ENCODE assay signal across 11 mouse cellular contexts in the genomic region with DNA sequence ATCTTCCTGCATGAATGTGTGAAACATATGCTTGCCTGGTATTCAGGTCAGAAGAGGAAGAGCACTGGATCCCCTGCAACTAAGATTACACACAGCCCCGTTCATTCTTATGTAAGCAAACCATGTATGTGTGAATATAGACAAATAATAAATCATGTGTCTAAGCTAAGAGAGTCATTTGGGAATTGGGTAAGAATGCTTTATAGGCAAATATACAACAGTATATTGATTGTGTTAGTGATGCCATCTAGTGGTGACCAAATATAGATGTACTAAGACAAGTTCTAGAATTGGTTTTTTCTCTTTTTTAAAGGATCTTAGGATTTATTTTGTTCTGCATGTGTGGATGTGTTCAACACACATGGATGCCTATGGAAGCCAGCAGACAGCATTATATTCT. TPM values are rescaled to one million over a fixed set of nuclear protein-coding genes. Genes with fewer than 3 reads are reported as not detected.
DNase-seq lines count a peak whose midpoint lies in the region; ATAC-seq and TF ChIP-seq lines count a peak whose summit lies in the region.
"Had no signal": no experiment of that assay in that cellular context is flagged by ENCODE, and none has a peak within 500 bp of the region (broad histone marks: within the 10 kb centered on the region; RNA-seq: fewer than 3 reads in every experiment).

No protein-coding gene starts in this region.

- H3ac ChIP-seq in C2C12 (ENCODE audit: control insufficient read depth, insufficient read length, low read depth) = no peak overlapping the region

- peaks cover 23% of the 10 kb centered on the region for H3K79me2 ChIP-seq in C2C12 (ENCODE audit: control insufficient read depth, insufficient read depth)

- no peaks in the 10 kb centered on the region for H3K4me1 ChIP-seq in hindbrain, postnatal 0 days (ENCODE audit: insufficient read depth, low read length)
- peaks cover 7% of the 10 kb centered on the region; the same call in 1 of the 2 replicates for H3K4me1 ChIP-seq in hindbrain, embryonic 10.5 days (replicated peaks)
- 0 out of 2 replicates have a peak, but pooled peaks cover 4% of the 10 kb centered on the region for H3K4me1 ChIP-seq in intestine, postnatal 0 days (replicated peaks; ENCODE audit: control insufficient read depth, insufficient read depth, low read length)
- H3K4me1 ChIP-seq: neural tube, embryonic 15.5 days had no signal

- H3K36me3 ChIP-seq in hindbrain, postnatal 0 days (ENCODE audit: insufficient read depth, low read length) = no peaks in the 10 kb centered on the region
- H3K36me3 ChIP-seq in hindbrain, embryonic 10.5 days = peaks cover 10% of the 10 kb centered on the region
- H3K36me3 ChIP-seq in C2C12 (ENCODE audit: control insufficient read depth, insufficient read depth) = peaks cover 20% of the 10 kb centered on the region
- H3K36me3 ChIP-seq in intestine, postnatal 0 days (ENCODE audit: control insufficient read depth, insufficient read depth) = peaks cover 12% of the 10 kb centered on the region

- peak; percentile 66 for TF ChIP-seq CTCF in hindbrain, postnatal 0 days (IDR thresholded peaks at IDR 0.05; ENCODE audit: low read depth)
- TF ChIP-seq CTCF in C2C12 (IDR thresholded peaks at IDR 0.05; ENCODE audit: control insufficient read depth, insufficient read depth, insufficient read length) = no peak
- TF ChIP-seq CTCF in intestine, postnatal 0 days (IDR thresholded peaks at IDR 0.05; ENCODE audit: low read depth) = peak; percentile 72

- no peak overlapping the region for H3K9ac ChIP-seq in hindbrain, postnatal 0 days (replicated peaks; ENCODE audit: low read length)
- no peak overlapping the region for H3K9ac ChIP-seq in intestine, postnatal 0 days (ENCODE audit: low read depth, low read length)
- H3K9ac ChIP-seq: neural tube, embryonic 15.5 days had no signal

- H3K79me3 ChIP-seq in C2C12 (ENCODE audit: low read depth) = peaks cover 2% of the 10 kb centered on the region

- no peak overlapping the region for H3K27ac ChIP-seq in hindbrain, postnatal 0 days
- H3K27ac ChIP-seq in hindbrain, embryonic 10.5 days = no peak overlapping the region
- H3K27ac ChIP-seq in intestine, postnatal 0 days (ENCODE audit: low read depth, low read length) = no peak overlapping the region
- H3K27ac ChIP-seq: neural tube, embryonic 15.5 days had no signal

- ATAC-seq in hindbrain, postnatal 0 days = no peak
- no peak for ATAC-seq in intestine, postnatal 0 days

- no peaks in the 10 kb centered on the region for H3K9me3 ChIP-seq in hindbrain, postnatal 0 days (ENCODE audit: low read length)
- no peaks in the 10 kb centered on the region for H3K9me3 ChIP-seq in hindbrain, embryonic 10.5 days
- no peaks in the 10 kb centered on the region for H3K9me3 ChIP-seq in intestine, postnatal 0 days (ENCODE audit: control insufficient read depth)
- H3K9me3 ChIP-seq: neural tube, embryonic 15.5 days had no signal

- no peak overlapping the region for H3K4me2 ChIP-seq in hindbrain, postnatal 0 days (ENCODE audit: low read depth, low read length)
- H3K4me2 ChIP-seq in intestine, postnatal 0 days (replicated peaks; ENCODE audit: low read depth) = no peak overlapping the region
- H3K4me2 ChIP-seq: neural tube, embryonic 15.5 days had no signal

- intact Hi-C loops in left cerebral cortex, postnatal 25 days (cut with DNase I) = no loop called here

- H3K27me3 ChIP-seq in hindbrain, postnatal 0 days (ENCODE audit: insufficient read depth, low read length) = no peaks in the 10 kb centered on the region
- H3K27me3 ChIP-seq in hindbrain, embryonic 10.5 days (ENCODE audit: insufficient read depth, poor library complexity, severe bottlenecking) = no peaks in the 10 kb centered on the region
- H3K27me3 ChIP-seq in C2C12 (ENCODE audit: control insufficient read depth, insufficient read depth, insufficient read length) = no peaks in the 10 kb centered on the region
- H3K27me3 ChIP-seq in intestine, postnatal 0 days (replicated peaks; ENCODE audit: control insufficient read depth, insufficient read depth, low read length) = no peaks in the 10 kb centered on the region
- H3K27me3 ChIP-seq: neural tube, embryonic 15.5 days had no signal

- WGBS in hindbrain, postnatal 0 days = 61% methylated on average over 1 of the region's 1 CpGs
- 81% methylated on average over 1 of the region's 1 CpGs for WGBS in hindbrain, embryonic 10.5 days
- 10% methylated on average over 1 of the region's 1 CpGs for WGBS in intestine, postnatal 0 days

- peak; percentile 78 for DNase-seq in hindbrain, postnatal 0 days (ENCODE audit: low spot score)
- no peak for DNase-seq in hindbrain, embryonic 10.5 days (ENCODE audit: low spot score)
- DNase-seq in NIH3T3 (ENCODE audit: low read depth) = peak; percentile 72
- DNase-seq in left cerebral cortex, postnatal 25 days (ENCODE audit: low spot score in 2 of 2) = no peak
- DNase-seq in kidney, adult 9 months = no peak
- no peak for DNase-seq in frontal cortex, adult 2 months (ENCODE audit: extremely low spot score in 1 of 2, low spot score in 1 of 2)
- DNase-seq: gastrocnemius, postnatal 10 days; thymus, adult 18-20 months had no signal

- no peak overlapping the region for H3K4me3 ChIP-seq in hindbrain, postnatal 0 days (ENCODE audit: low read length)
- no peak overlapping the region for H3K4me3 ChIP-seq in hindbrain, embryonic 10.5 days
- no peak overlapping the region for H3K4me3 ChIP-seq in C2C12 (ENCODE audit: insufficient read depth, poor library complexity, severe bottlenecking)
- H3K4me3 ChIP-seq in intestine, postnatal 0 days (ENCODE audit: low read depth, low read length) = no peak overlapping the region
- H3K4me3 ChIP-seq: neural tube, embryonic 15.5 days had no signal

TF ChIP-seq in C2C12, 6 proteins besides CTCF, POLR2A, EP300 and RAD21:
- peak; percentile 54 for TF ChIP-seq CEBPB (IDR thresholded peaks at IDR 0.05; ENCODE audit: low read depth)
- TF ChIP-seq USF1 (IDR thresholded peaks at IDR 0.05; ENCODE audit: low read depth) = no peak
- no peak for TF ChIP-seq MYOD1 (IDR thresholded peaks at IDR 0.05; ENCODE audit: control insufficient read depth, insufficient read length, low read depth)
- no peak for TF ChIP-seq FOSL1 (IDR thresholded peaks at IDR 0.05; ENCODE audit: insufficient read depth, low read length, poor library complexity, severe bottlenecking)

RNA-seq across cellular contexts. Expression of a gene that starts 28.0 kb away (rescaled TPM):
- total RNA-seq in hindbrain, postnatal 0 days (2014; rRNA removed) = 31.3 and 51.6 TPM in 2 replicates
- 128 and 129 TPM in 2 replicates for polyA plus RNA-seq in hindbrain, postnatal 0 days (2015; fragmentation: Nextera tagmentation; extraction: Ambion mirVana)
- 92.8 and 96.1 TPM in 2 replicates for polyA plus RNA-seq in hindbrain, embryonic 10.5 days (2016; fragmentation: Nextera tagmentation; extraction: Ambion mirVana)
- polyA plus RNA-seq in C2C12 (2012; fragmentation: generic; extraction: Trizol) = 157 TPM
- 387 and 408 TPM in 2 replicates for polyA plus RNA-seq in intestine, postnatal 0 days (2015; fragmentation: Nextera tagmentation; extraction: Ambion mirVana)
- total RNA-seq in left cerebral cortex, postnatal 25 days (2021) = 100 to 1,000 TPM; 165 to 175 TPM
- 80.0 and 82.5 TPM in 2 replicates for polyA plus RNA-seq in frontal cortex, adult 2 months (2012; rRNA removed)

RNA-seq across cellular contexts. Expression of a gene that starts 28.1 kb away (rescaled TPM):
- total RNA-seq in hindbrain, postnatal 0 days (2014; rRNA removed) = 8.4 and 10.6 TPM in 2 replicates
- polyA plus RNA-seq in hindbrain, postnatal 0 days (2015; fragmentation: Nextera tagmentation; extraction: Ambion mirVana) = 21.2 and 21.6 TPM in 2 replicates
- 36.6 and 40.0 TPM in 2 replicates for polyA plus RNA-seq in hindbrain, embryonic 10.5 days (2016; fragmentation: Nextera tagmentation; extraction: Ambion mirVana)
- polyA plus RNA-seq in C2C12 (2012; fragmentation: generic; extraction: Trizol) = 23.0 TPM
- 14.2 and 14.6 TPM in 2 replicates for polyA plus RNA-seq in intestine, postnatal 0 days (2015; fragmentation: Nextera tagmentation; extraction: Ambion mirVana)
- total RNA-seq in left cerebral cortex, postnatal 25 days (2021) = 1 to 10 TPM; 8.3 to 8.5 TPM
- 8.5 and 9.0 TPM in 2 replicates for polyA plus RNA-seq in frontal cortex, adult 2 months (2012; rRNA removed)

Comparison
In these comparisons a context has a peak if more than half of its experiments do, and no peak if none do; other contexts are left out.
1. DNase-seq: peak in hindbrain, postnatal 0 days (single experiment) and NIH3T3 (single experiment); none in hindbrain, embryonic 10.5 days (single experiment), left cerebral cortex, postnatal 25 days (0 of 2), kidney, adult 9 months (single experiment) and frontal cortex, adult 2 months (0 of 2).